Mouse (Mus musculus): ENCODE measurements around the gene Slc5a6. TPM values are rescaled to one million over a fixed set of nuclear protein-coding genes. Genes with fewer than 3 reads are reported as not detected.

The Slc5a6 gene
- 1 to 10 TPM; 2.5 to 2.8 TPM for total RNA-seq (2021)
- long read RNA-seq, experiment 1, partial matches to known transcripts: 0 of 1 reads
- long read RNA-seq, experiment 1, other reads (novel, unspliced or antisense): 0 of 1 reads
- long read RNA-seq, experiment 2, partial matches to known transcripts: 2 of 5 reads
- long read RNA-seq, experiment 2, other reads (novel, unspliced or antisense): 2 of 5 reads

DNA sequence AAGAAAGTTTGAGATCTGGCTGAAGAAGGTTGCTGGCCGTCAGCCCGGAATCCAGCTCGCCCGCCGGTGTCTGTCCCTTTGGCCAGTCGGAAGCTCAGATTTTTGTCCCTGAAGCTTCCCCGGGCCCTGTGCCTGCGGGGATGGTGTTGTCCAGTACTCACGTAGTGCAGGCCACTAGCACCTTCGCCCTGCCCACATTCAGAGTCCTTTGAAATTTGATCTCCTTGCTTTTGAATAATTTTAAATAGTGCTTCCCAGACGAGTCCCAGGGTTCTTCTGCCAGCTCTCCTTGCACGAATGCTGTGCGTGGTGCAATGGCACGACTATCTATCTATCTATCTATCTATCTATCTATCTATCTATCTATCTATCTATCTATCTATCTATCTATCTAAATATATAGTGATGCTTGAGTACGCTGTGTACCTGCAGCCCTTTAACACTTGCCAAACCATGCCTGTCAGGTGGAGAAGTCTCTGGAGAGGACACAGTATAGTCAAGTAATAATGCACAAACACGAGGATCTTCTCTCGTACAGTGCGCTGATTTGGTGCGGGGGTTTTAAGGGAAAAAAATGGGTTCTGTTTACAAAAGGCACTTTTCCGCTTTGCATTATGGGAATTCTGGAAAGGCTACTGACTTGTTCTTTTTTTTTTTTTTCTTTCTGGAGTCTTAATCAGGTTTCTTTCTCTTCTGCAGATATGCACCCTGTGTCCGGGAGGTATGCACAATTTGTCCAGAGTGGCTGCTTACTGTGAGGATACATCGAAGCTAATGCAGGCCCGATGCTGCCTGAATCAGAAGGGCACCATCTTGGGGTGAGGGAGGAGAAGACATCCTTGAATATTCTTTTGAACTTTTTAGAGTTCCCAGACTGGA, at the start of gene Slc5a6:
Slc5a6 (minus strand) TSS at position 162 of the 879 bp plus-strand sequence.
- intact Hi-C loops (cut with DNase I; ENCODE audit: low total_unique reads): no loop called here
- DNase-seq: peak; percentile 32

DNA sequence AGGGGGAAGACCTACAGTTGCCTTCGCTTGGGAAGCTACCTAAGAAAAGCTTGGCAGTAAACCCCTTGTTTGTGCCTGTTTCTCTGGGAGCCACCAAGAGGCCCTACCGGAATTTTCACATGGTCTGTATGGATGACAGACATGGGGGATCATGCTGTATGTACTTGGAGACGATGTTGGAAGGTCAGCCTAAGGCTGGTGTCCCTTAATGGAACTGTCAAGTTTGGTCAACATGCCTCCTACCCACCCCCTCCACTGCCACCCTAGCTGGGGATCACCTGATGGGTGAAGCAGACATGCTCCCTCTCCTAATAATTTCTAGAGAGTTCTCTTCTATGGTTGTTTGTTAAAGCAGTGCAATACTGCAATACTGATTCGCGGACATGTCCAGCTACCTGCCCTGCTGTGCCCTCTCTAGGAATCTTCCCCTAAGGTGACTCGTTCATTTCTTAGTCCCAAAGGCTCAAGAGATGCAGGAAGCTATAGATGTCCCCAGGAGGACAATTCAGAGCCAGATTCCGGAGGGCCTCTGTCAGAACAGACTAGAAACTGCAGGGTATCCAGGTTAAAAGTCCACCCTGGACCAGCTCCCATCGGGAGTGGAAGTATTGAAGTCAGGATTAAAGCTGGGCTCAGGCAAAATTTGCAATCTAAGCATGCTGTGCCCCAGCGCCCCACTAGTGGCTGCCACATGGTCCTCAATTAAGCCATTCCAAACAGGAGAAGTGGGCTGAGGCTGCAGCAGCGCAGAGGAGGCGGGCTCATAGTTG, 47.2 kb upstream of the Slc5a6 start:
- DNase-seq: no peak
- intact Hi-C loops (cut with DNase I; ENCODE audit: low total_unique reads): no loop called here

DNA sequence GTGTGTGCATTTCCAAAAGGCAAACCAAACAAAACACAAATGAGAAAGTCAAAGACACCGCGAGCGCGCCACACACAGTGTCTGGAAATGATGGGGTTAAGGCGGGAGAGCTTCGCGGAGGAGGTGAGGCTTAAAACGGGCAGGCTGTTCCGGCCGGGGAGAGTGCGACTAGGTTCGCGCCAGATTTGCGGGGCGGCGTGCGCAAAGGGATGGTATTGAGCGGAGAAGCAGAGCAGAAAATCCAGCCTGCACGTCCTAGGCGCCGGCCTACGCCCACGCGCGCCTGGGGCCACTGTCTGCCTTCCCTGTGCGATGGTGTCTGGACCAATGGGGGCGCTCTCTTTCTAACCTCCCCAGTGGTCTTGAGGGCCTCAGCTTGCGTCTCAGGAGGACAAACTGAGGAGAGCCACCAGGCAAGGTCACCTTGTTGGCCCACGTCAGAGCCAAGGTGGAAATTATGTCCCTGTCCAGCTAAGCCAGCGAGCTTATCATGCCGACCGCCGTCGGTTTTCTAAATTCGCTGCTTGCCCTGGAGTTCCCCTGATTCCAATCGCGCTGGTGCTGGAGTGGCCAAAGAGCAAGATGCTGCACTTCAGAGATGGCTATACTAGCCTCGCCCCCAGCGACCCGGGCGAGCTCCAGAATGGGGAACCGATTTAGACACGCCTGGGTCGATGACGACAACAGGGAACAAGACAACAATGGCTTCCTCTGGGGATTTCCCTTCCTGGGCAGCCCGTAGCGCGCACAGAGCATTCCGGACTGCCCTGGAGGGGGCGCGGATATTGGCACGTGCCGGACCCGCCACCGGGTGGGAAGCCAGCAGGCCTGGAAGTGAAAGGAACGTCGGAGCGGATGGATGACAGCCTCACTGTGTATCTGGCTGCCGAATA, 46.3 kb upstream of the Slc5a6 start:
- intact Hi-C loops (cut with DNase I; ENCODE audit: low total_unique reads): no loop called here

DNA sequence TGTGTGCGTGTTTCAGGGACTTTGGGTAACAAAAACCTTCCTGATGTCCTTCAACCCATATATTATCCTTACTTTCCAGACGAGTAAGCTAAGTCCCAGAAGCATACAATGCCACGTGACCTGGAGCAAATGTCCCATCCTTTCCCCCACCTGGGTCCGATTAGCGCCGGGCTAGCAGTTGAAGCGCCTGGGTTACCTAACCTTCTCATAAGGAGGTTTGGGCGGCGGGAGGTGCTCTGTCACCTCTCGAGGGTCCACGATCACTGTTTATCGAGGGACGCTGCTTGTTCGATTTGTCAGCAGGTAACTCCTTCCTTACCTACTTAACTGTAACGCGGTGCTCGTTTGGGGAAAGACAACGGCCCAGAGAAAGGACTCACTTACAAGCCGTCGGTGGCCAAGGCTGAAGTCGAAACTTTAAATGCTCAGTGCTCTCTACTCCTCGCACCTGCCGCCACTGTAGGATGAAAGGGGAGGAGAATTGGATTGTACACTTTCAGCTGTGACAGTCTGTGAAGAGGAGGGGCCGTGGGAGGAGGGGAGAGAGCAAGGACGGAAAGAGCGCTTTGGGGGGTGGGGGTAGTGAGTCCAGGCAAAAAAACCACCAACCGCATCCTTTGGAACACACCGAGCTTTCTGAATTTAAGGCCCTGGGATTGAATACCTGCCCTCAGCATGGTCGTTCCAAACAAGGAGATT, 45.5 kb upstream of the Slc5a6 start:
- no peak for DNase-seq
- intact Hi-C loops (cut with DNase I; ENCODE audit: low total_unique reads): no loop called here

More for the DNA sequence above, 46.3 kb upstream of the Slc5a6 start:
- DNase-seq: peak; percentile 54

GRCm38 (mm10) chr5:31093151-31094041, 44.7 kb upstream of the Slc5a6 start:
- DNase-seq: no peak
- intact Hi-C loops (cut with DNase I; ENCODE audit: low total_unique reads): no loop called here

DNA sequence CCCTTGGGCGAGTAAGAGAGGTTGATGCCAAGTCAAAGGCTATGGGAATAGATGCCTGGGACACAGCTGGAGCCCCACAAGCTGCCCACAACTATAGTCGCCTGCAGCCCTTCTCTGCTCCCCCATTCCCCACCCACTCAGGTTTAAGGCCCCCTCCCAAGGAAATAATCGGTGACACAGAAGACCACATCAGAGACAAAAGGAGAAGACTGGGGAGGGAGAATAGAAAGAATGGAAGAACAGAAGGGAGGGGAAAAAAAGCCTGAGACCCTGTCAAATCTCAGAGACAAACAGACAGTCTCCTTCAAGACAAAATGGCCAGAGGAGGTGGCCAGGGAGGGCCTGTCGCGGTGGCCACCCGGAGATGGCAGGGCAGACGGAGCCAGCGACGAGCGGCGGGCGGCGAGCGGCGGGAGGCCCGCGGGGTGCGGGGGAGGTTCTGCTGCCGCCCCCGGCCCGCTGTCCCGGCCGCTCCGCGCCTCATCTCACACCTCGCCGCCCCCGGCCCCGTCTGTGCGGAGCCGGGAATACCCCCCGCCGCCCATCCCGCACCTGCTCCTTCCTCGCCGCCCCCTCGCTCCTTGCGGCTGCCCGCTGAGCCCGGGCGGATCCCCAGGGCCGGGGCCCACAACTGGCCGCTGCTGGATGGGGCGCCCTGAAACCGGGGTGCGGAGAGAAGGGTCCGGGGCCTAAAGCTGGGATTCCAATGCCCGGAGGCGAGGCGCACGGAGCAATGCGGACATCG, 43.7 kb upstream of the Slc5a6 start:
- no peak for DNase-seq
- intact Hi-C loops (cut with DNase I; ENCODE audit: low total_unique reads): no loop called here

GRCm38 (mm10) chr5:31087131-31087530, 38.4 kb upstream of the Slc5a6 start:
- intact Hi-C loops (cut with DNase I; ENCODE audit: low total_unique reads): no loop called here
- no peak for DNase-seq

DNA sequence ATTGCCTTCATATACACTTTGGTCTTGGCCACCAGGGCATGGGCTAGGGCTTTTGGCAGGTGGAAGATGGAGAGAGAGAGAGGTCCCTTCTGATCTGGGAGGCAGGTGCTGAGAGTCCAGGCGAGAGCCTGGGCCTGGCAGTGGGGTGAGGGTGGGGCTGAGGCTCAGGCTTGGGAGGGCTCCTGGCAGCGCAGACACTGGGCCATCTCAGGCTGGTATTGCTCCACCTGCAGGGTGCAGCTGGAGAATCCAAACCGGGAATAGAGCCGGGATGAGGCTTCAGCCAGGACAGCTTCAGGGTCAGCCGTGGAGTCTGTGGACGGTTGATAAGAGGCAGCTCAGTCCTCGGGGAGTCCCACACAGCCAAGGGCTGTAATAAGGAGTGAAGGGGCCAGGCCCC, 37.9 kb upstream of the Slc5a6 start:
- DNase-seq: no peak
- intact Hi-C loops (cut with DNase I; ENCODE audit: low total_unique reads): no loop called here

DNA sequence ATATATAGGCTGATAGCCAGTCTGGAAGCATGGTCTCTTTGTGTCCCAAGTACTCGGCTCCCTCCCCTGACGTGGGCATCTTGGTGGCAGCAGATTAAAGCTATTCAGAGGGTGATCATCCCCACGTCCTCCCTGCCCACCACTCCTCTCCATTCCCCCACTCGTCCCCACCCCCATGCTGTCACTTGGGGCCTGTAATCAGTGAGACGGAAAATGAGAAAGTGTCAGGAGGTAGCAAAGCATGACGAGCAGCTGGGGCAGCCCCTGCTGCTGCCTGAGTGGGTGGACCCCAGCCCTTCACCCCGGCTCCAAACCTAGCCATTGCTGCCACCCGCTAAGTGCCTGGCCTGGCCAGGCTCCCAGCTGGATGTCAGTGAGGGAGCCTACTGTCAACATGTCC, 35.2 kb upstream of the Slc5a6 start:
- intact Hi-C loops (cut with DNase I; ENCODE audit: low total_unique reads): no loop called here
- no peak for DNase-seq

GRCm38 (mm10) chr5:31082935-31083625, 34.4 kb upstream of the Slc5a6 start:
- DNase-seq: no peak
- intact Hi-C loops (cut with DNase I; ENCODE audit: low total_unique reads): no loop called here

GRCm38 (mm10) chr5:31082355-31082754, 33.6 kb upstream of the Slc5a6 start:
- intact Hi-C loops (cut with DNase I; ENCODE audit: low total_unique reads): no loop called here
- DNase-seq: peak; percentile 77

DNA sequence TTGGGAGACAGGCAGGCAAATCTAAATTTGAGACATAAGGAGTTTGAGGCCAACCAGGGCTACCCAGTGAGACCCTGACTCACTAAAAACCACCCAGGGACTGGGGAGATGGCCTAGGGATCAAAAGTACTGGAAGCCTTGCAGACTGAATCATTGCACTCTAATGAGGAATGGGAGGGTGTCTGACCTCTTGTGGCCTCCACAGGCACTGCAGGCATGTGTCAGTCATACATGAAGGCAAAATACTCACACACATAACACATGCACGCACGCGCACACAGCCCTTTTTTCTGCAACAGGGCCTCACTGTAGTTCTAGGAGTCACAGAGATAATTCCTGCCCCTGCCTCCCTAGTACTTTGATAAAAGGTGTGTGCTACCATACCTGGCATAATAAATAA, 32.7 kb upstream of the Slc5a6 start:
- intact Hi-C loops (cut with DNase I; ENCODE audit: low total_unique reads): no loop called here
- DNase-seq: no peak

DNA sequence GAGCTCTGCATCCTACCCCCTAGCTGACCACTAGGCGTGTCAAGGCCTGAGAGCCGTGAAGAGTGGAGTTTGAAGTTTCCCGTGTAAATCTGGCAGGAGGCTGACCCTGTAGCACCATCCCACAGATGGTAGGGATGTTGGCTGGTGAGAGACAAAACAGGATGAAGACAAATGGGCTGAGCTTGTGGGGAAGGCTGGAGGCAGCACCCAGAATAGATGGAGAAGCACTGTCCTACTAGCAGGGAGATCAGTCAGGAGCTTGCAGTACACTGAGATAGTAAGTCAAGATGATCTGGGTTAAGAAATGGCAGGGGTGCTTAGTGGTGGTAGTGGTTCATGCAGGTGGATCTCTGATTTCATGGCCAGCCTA, 32.1 kb upstream of the Slc5a6 start:
- intact Hi-C loops (cut with DNase I; ENCODE audit: low total_unique reads): no loop called here

GRCm38 (mm10) chr5:31080059-31080794, 31.5 kb upstream of the Slc5a6 start:
- DNase-seq: no peak
- intact Hi-C loops (cut with DNase I; ENCODE audit: low total_unique reads): no loop called here

More for the DNA sequence above, 32.1 kb upstream of the Slc5a6 start:
- DNase-seq: no peak

- intact Hi-C loops (cut with DNase I; ENCODE audit: low total_unique reads): no loop called here
- no peak for DNase-seq
These were observed 27.6 kb upstream of the Slc5a6 start for GRCm38 (mm10) chr5:31076346-31076745.

DNA sequence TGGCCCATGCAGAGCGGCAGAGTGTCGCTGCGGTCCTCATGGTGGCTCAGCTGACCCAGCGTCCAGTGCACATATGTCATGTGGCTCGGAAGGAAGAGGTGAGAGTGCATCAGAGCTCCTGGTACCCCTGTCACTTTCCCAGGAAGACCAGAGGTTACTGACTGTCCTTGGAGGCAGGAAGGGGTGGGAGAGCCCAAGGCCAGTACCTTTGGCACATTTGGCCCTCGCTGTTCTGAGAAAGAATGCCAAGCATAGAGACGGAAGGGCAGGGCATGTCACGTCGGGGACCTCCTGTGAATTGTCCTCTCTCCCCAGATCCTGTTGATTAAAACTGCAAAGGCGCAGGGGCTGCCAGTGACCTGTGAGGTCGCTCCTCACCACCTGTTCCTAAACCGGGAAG, 24.5 kb upstream of the Slc5a6 start:
- intact Hi-C loops (cut with DNase I; ENCODE audit: low total_unique reads): no loop called here
- DNase-seq: no peak
